Mouse (Mus musculus): ENCODE data around the gene Asic1. TPM values are rescaled to one million over a fixed set of nuclear protein-coding genes. Genes with fewer than 3 reads are reported as not detected.

Gene Asic1
- polyA plus RNA-seq, 1 experiment from 2014 or later = 48.6 TPM

GRCm38 (mm10) chr15:99667544-99667943 lies 2.6 kb upstream of the Asic1 start:
- Histone ChIP-seq H3K4me3 (no peak overlapping the region), H3K9me3 (replicated peaks) (no peaks in the 10 kb centered on the region; the same call in 1 of the 2 replicates), H3K4me1 (peaks cover 67% of the 10 kb centered on the region), H3K27ac (no peak overlapping the region), H3K9ac (no peak overlapping the region), H3K27me3 (peaks cover 25% of the 10 kb centered on the region), H3K4me2 (replicated peaks) (no peak overlapping the region), H3K36me3 (peaks cover 1% of the 10 kb centered on the region; the same call in 1 of the 2 replicates)
- 96% methylated on average over 2 of the region's 2 CpGs for WGBS
- ATAC-seq (ENCODE audit: low FRiP score) = no peak

GRCm38 (mm10) chr15:99668881-99669280 lies 1.3 kb upstream of the Asic1 start:
- Histone ChIP-seq H3K9ac (no peak overlapping the region), H3K27ac (peak overlapping the region; percentile 49; the same call in 1 of the 2 replicates), H3K9me3 (replicated peaks) (no peaks in the 10 kb centered on the region; the same call in 1 of the 2 replicates), H3K36me3 (peaks cover 5% of the 10 kb centered on the region; the same call in 1 of the 2 replicates), H3K4me2 (replicated peaks) (peak overlapping the region; percentile 90), H3K27me3 (peaks cover 27% of the 10 kb centered on the region), H3K4me1 (peaks cover 74% of the 10 kb centered on the region), H3K4me3 (no peak overlapping the region)
- no peak for ATAC-seq (ENCODE audit: low FRiP score)
- 3% methylated on average over 12 of the region's 12 CpGs for WGBS

GRCm38 (mm10) chr15:99669392-99669791 lies 776 bp upstream of the Asic1 start:
- WGBS = 0% methylated on average over 1 of the region's 1 CpGs
- no peak for ATAC-seq (ENCODE audit: low FRiP score)
- Histone ChIP-seq H3K4me3 (no peak overlapping the region), H3K36me3 (peaks cover 5% of the 10 kb centered on the region; the same call in 1 of the 2 replicates), H3K9me3 (replicated peaks) (no peaks in the 10 kb centered on the region; the same call in 1 of the 2 replicates), H3K4me2 (replicated peaks) (peak overlapping the region; percentile 90), H3K27ac (peak overlapping the region; percentile 91), H3K9ac (no peak overlapping the region), H3K27me3 (peaks cover 27% of the 10 kb centered on the region), H3K4me1 (peaks cover 68% of the 10 kb centered on the region)

GRCm38 (mm10) chr15:99670964-99671670 lies 949 bp downstream of the Asic1 start:
- H3K27ac ChIP-seq = peak overlapping the region; percentile 91
- H3K4me1 ChIP-seq = peaks cover 56% of the 10 kb centered on the region
- H3K4me3 ChIP-seq = peak overlapping the region; percentile 80
- ATAC-seq (ENCODE audit: low FRiP score) = peak; percentile 26
- H3K36me3 ChIP-seq = peaks cover 5% of the 10 kb centered on the region; the same call in 1 of the 2 replicates
- 10% methylated on average over 12 of the region's 17 CpGs for WGBS
- H3K9ac ChIP-seq = peak overlapping the region; percentile 97
- peaks cover 21% of the 10 kb centered on the region for H3K27me3 ChIP-seq
- peak overlapping the region; percentile 90 for H3K4me2 ChIP-seq (replicated peaks)
- H3K9me3 ChIP-seq (replicated peaks) = no peaks in the 10 kb centered on the region; the same call in 1 of the 2 replicates

GRCm38 (mm10) chr15:99671783-99672182 lies 1.6 kb downstream of the Asic1 start:
- peaks cover 5% of the 10 kb centered on the region; the same call in 1 of the 2 replicates for H3K36me3 ChIP-seq
- H3K4me1 ChIP-seq = peaks cover 54% of the 10 kb centered on the region
- peak overlapping the region; percentile 97 for H3K9ac ChIP-seq
- no peak overlapping the region for H3K27ac ChIP-seq
- ATAC-seq (ENCODE audit: low FRiP score) = no peak
- H3K4me2 ChIP-seq (replicated peaks) = peak overlapping the region; percentile 90
- H3K4me3 ChIP-seq = peak overlapping the region; percentile 80; the same call in 1 of the 2 replicates
- WGBS = 71% methylated on average over 14 of the region's 14 CpGs
- H3K27me3 ChIP-seq = peaks cover 16% of the 10 kb centered on the region
- no peaks in the 10 kb centered on the region; the same call in 1 of the 2 replicates for H3K9me3 ChIP-seq (replicated peaks)

- peak overlapping the region; percentile 38; the same call in 1 of the 2 replicates for H3K9ac ChIP-seq
- 81% methylated on average over 3 of the region's 3 CpGs for WGBS
Measured at GRCm38 (mm10) chr15:99674866-99675265, 4.7 kb downstream of the Asic1 start.

GRCm38 (mm10) chr15:99677089-99677488 lies 6.9 kb downstream of the Asic1 start:
- 15% methylated on average over 8 of the region's 8 CpGs for WGBS
- Histone ChIP-seq H3K9ac (peak overlapping the region; percentile 45; the same call in 1 of the 2 replicates), H3K27me3 (peaks cover 4% of the 10 kb centered on the region; the same call in 1 of the 2 replicates), H3K4me1 (peaks cover 46% of the 10 kb centered on the region), H3K36me3 (peaks cover 5% of the 10 kb centered on the region; the same call in 1 of the 2 replicates), H3K9me3 (replicated peaks) (no peaks in the 10 kb centered on the region), H3K4me3 (0 out of 2 replicates have a peak overlapping the region, but pooled peaks have one; percentile 10), H3K27ac (peak overlapping the region; percentile 82), H3K4me2 (replicated peaks) (peak overlapping the region; percentile 29)
- ATAC-seq (ENCODE audit: low FRiP score) = peak; percentile 74

More at GRCm38 (mm10) chr15:99674866-99675265, 4.7 kb downstream of the Asic1 start:
- Histone ChIP-seq H3K9me3 (replicated peaks) (no peaks in the 10 kb centered on the region), H3K4me3 (no peak overlapping the region), H3K27me3 (peaks cover 16% of the 10 kb centered on the region), H3K36me3 (peaks cover 5% of the 10 kb centered on the region; the same call in 1 of the 2 replicates), H3K4me2 (replicated peaks) (peak overlapping the region; percentile 27), H3K27ac (no peak overlapping the region), H3K4me1 (peaks cover 62% of the 10 kb centered on the region)
- no peak for ATAC-seq (ENCODE audit: low FRiP score)

GRCm38 (mm10) chr15:99678063-99678800 lies 8.1 kb downstream of the Asic1 start:
- ATAC-seq (ENCODE audit: low FRiP score) = peak; percentile 27; the same call in 1 of the 2 replicates
- Histone ChIP-seq H3K9me3 (replicated peaks) (no peaks in the 10 kb centered on the region), H3K4me3 (no peak overlapping the region), H3K4me1 (peaks cover 37% of the 10 kb centered on the region), H3K36me3 (no peaks in the 10 kb centered on the region; the same call in 1 of the 2 replicates), H3K27me3 (0 out of 2 replicates have a peak, but pooled peaks cover 2% of the 10 kb centered on the region), H3K4me2 (replicated peaks) (no peak overlapping the region), H3K9ac (0 out of 2 replicates have a peak overlapping the region, but pooled peaks have one; percentile 27), H3K27ac (no peak overlapping the region)
- whole genome bisulfite sequencing = 12% methylated on average over 13 of the region's 13 CpGs

- Histone ChIP-seq H3K4me3 (no peak overlapping the region), H3K4me2 (replicated peaks) (no peak overlapping the region), H3K27me3 (no peaks in the 10 kb centered on the region), H3K27ac (peak overlapping the region; percentile 36; the same call in 1 of the 2 replicates), H3K9me3 (replicated peaks) (no peaks in the 10 kb centered on the region), H3K9ac (0 out of 2 replicates have a peak overlapping the region, but pooled peaks have one; percentile 27), H3K4me1 (peaks cover 32% of the 10 kb centered on the region), H3K36me3 (peaks cover 4% of the 10 kb centered on the region; the same call in 1 of the 2 replicates)
- no peak for ATAC-seq (ENCODE audit: low FRiP score)
- WGBS = 70% methylated on average over 7 of the region's 7 CpGs
Measured at GRCm38 (mm10) chr15:99679008-99679407, 8.8 kb downstream of the Asic1 start.

GRCm38 (mm10) chr15:99682880-99683279 lies 12.7 kb downstream of the Asic1 start:
- no peak for ATAC-seq (ENCODE audit: low FRiP score)
- no peaks in the 10 kb centered on the region for H3K27me3 ChIP-seq
- H3K27ac ChIP-seq = no peak overlapping the region
- H3K9ac ChIP-seq = no peak overlapping the region
- peaks cover 7% of the 10 kb centered on the region; the same call in 1 of the 2 replicates for H3K36me3 ChIP-seq
- peaks cover 14% of the 10 kb centered on the region for H3K4me1 ChIP-seq
- no peak overlapping the region for H3K4me3 ChIP-seq
- no peaks in the 10 kb centered on the region for H3K9me3 ChIP-seq (replicated peaks)
- no peak overlapping the region for H3K4me2 ChIP-seq (replicated peaks)
- 90% methylated on average over 7 of the region's 7 CpGs for WGBS

- Histone ChIP-seq H3K4me1 (peaks cover 9% of the 10 kb centered on the region), H3K4me3 (no peak overlapping the region), H3K9me3 (replicated peaks) (no peaks in the 10 kb centered on the region), H3K27ac (no peak overlapping the region), H3K9ac (no peak overlapping the region), H3K27me3 (no peaks in the 10 kb centered on the region), H3K36me3 (peaks cover 7% of the 10 kb centered on the region; the same call in 1 of the 2 replicates), H3K4me2 (replicated peaks) (no peak overlapping the region)
- ATAC-seq (ENCODE audit: low FRiP score) = no peak
- 95% methylated on average over 5 of the region's 5 CpGs for WGBS
Measured at GRCm38 (mm10) chr15:99684156-99684555, 14.0 kb downstream of the Asic1 start.

Measured in hindbrain, embryonic 12.5 days (tissue).